Mouse (Mus musculus) bone marrow, adult 2 months (tissue): ENCODE results near the gene Spop.

Experiments
- CTCF ChIP-seq: fragments of 200-500 bp; IDR thresholded peaks from 2 replicates; pipeline ENCODE4 v1.5.1; 2011; ENCODE audit warnings: low read length, control low read depth; ENCODE audit not compliant: control insufficient read depth, insufficient read depth
- POLR2A ChIP-seq: fragments of 200-500 bp; IDR thresholded peaks from 2 replicates; pipeline ENCODE4 v1.6.1; 2011; ENCODE audit warnings: low read depth, mild to moderate bottlenecking, control low read depth, low read length, borderline replicate concordance; ENCODE audit not compliant: control insufficient read depth

DNA sequence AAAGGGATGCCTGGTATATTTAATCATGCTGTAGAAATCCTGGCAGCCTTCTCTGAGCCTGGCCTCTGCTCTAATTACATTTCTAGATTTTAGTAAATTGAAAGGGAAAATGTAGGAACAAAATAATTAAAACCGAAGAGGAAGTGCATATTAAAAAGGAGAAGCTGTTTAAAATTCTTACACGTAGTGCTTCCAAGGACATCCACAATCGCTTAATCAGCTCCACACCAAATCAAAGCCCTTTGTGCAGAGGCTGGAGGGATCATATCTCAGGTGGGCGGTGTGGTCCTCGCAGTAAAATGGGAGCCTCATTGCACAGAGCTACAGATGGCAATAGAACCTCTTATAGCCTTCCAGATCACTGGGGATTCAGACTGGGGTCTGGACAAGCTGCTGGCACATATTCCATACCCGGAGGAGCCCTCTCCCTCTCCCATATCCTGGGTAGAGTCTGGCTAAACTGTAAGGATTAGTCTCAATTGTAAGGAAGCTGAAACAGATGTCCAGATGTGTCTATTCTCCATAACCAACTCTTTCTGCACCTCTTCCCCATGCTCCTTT, 2.3 kb upstream of the Spop start:
- TF ChIP-seq CTCF (no peak), POLR2A (no peak)
